Comparison of ENCODE assay signal across 12 mouse cellular contexts in the genomic region with DNA sequence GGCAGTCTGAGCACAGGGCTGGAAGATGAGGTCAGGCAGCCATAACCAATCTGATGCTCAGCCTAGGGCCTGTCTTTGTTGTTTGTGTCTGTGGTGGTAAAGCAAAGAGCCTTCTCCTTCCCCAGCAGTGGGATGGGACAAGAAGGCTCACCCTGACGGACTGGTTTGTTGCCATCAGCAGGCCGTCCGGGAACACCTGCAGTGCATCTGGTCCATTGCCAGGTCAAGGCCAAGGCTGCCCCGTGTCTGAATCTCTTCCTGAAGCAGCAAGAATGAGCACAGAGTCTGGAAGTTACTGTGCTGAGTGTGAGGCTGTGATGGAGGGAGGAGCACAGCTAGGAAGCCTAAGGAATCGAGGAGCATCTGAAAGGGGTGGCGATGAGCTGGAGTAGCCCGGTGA.
A peak's percentile ranks its signal among the peaks of the same experiment; 100 is the strongest.
DNase-seq lines count a peak whose midpoint lies in the region; ATAC-seq lines count a peak whose summit lies in the region.
"Had no signal": no experiment of that assay in that cellular context is flagged by ENCODE, and none has a peak within 500 bp of the region (broad histone marks: within the 10 kb centered on the region; RNA-seq: fewer than 3 reads in every experiment).

No protein-coding gene starts in this region.

- H3K27ac ChIP-seq in hindbrain, embryonic 10.5 days: peak overlapping the region; percentile 54; the same call in 1 of the 2 replicates
- no peak overlapping the region for H3K27ac ChIP-seq in hindbrain, embryonic 14.5 days
- H3K27ac ChIP-seq in limb, embryonic 13.5 days: no peak overlapping the region; the same call in 1 of the 2 replicates
- H3K27ac ChIP-seq: embryonic facial prominence, embryonic 15.5 days; heart, embryonic 10.5 days; intestine, embryonic 15.5 days had no signal

- H3K4me2 ChIP-seq in hindbrain, embryonic 14.5 days (replicated peaks): no peak overlapping the region
- H3K4me2 ChIP-seq in limb, embryonic 13.5 days (replicated peaks): no peak overlapping the region
- H3K4me2 ChIP-seq: embryonic facial prominence, embryonic 15.5 days; intestine, embryonic 15.5 days had no signal

- H3K4me3 ChIP-seq in hindbrain, embryonic 10.5 days: no peak overlapping the region
- H3K4me3 ChIP-seq in hindbrain, embryonic 14.5 days (replicated peaks; ENCODE audit: low read length): no peak overlapping the region
- no peak overlapping the region for H3K4me3 ChIP-seq in limb, embryonic 13.5 days
- H3K4me3 ChIP-seq: embryonic facial prominence, embryonic 15.5 days; erythroblast, embryonic 14.5 days; heart, embryonic 10.5 days; intestine, embryonic 15.5 days had no signal

- DNase-seq in hindbrain, embryonic 10.5 days (ENCODE audit: low spot score): no peak
- no peak for DNase-seq in hindbrain, embryonic 14.5 days (ENCODE audit: low spot score)
- DNase-seq in testis, postnatal 10 days (ENCODE audit: low spot score): peak; percentile 57
- no peak for DNase-seq in testis, postnatal 14 days (ENCODE audit: low spot score)
- DNase-seq in thymus, postnatal 36 days: no peak
- DNase-seq: gastrocnemius, postnatal 10 days had no signal

- no peaks in the 10 kb centered on the region; the same call in 1 of the 2 replicates for H3K27me3 ChIP-seq in hindbrain, embryonic 10.5 days (ENCODE audit: insufficient read depth, poor library complexity, severe bottlenecking)
- H3K27me3 ChIP-seq in hindbrain, embryonic 14.5 days (ENCODE audit: control insufficient read depth, insufficient read depth, low read length): no peaks in the 10 kb centered on the region
- H3K27me3 ChIP-seq in limb, embryonic 13.5 days: peaks cover 7% of the 10 kb centered on the region; the same call in 1 of the 2 replicates
- H3K27me3 ChIP-seq: embryonic facial prominence, embryonic 15.5 days; intestine, embryonic 15.5 days had no signal

- 81% methylated on average over 7 of the region's 7 CpGs for WGBS in hindbrain, embryonic 10.5 days
- 77% methylated on average over 7 of the region's 7 CpGs for WGBS in hindbrain, embryonic 14.5 days
- WGBS in limb, embryonic 13.5 days: 66% methylated on average over 7 of the region's 7 CpGs

- H3K36me3 ChIP-seq in hindbrain, embryonic 10.5 days: no peaks in the 10 kb centered on the region
- no peaks in the 10 kb centered on the region for H3K36me3 ChIP-seq in hindbrain, embryonic 14.5 days (replicated peaks; ENCODE audit: control insufficient read depth, insufficient read depth)
- no peaks in the 10 kb centered on the region for H3K36me3 ChIP-seq in limb, embryonic 13.5 days
- H3K36me3 ChIP-seq: embryonic facial prominence, embryonic 15.5 days; heart, embryonic 10.5 days; intestine, embryonic 15.5 days had no signal

- no peak for ATAC-seq in hindbrain, embryonic 14.5 days (ENCODE audit: low FRiP score)
- no peak for ATAC-seq in limb, embryonic 13.5 days (ENCODE audit: low FRiP score, low read depth)
- ATAC-seq: forebrain, embryonic 16.5 days; intestine, embryonic 15.5 days had no signal

- H3K9me3 ChIP-seq in hindbrain, embryonic 10.5 days: no peaks in the 10 kb centered on the region
- no peaks in the 10 kb centered on the region for H3K9me3 ChIP-seq in hindbrain, embryonic 14.5 days (ENCODE audit: control insufficient read depth, low read length)
- no peaks in the 10 kb centered on the region for H3K9me3 ChIP-seq in limb, embryonic 13.5 days
- H3K9me3 ChIP-seq: embryonic facial prominence, embryonic 15.5 days; heart, embryonic 10.5 days; intestine, embryonic 15.5 days had no signal

- no peak overlapping the region for H3K9ac ChIP-seq in hindbrain, embryonic 14.5 days
- peak overlapping the region; percentile 32; the same call in 1 of the 2 replicates for H3K9ac ChIP-seq in limb, embryonic 13.5 days
- H3K9ac ChIP-seq: embryonic facial prominence, embryonic 15.5 days; intestine, embryonic 15.5 days had no signal

- peaks cover 36% of the 10 kb centered on the region for H3K4me1 ChIP-seq in hindbrain, embryonic 10.5 days (replicated peaks)
- peaks cover 3% of the 10 kb centered on the region for H3K4me1 ChIP-seq in hindbrain, embryonic 14.5 days (replicated peaks; ENCODE audit: control insufficient read depth, insufficient read depth, low read length)
- peaks cover 46% of the 10 kb centered on the region for H3K4me1 ChIP-seq in limb, embryonic 13.5 days
